Mouse (Mus musculus) spleen, adult 2 months (tissue): ENCODE data around the gene Grap2.

Experiments used
- CTCF ChIP-seq: fragments of 200-500 bp; IDR thresholded peaks from 2 replicates; pipeline ENCODE4 v1.5.1; 2011; ENCODE audit warnings: mild to moderate bottlenecking, inconsistent platforms; ENCODE audit not compliant: insufficient read depth, insufficient read length, insufficient replicate concordance; ENCODE audit errors: extremely low read depth
- POLR2A ChIP-seq: fragments of 200-500 bp; IDR thresholded peaks from 2 replicates; pipeline ENCODE4 v1.6.1; 2011; ENCODE audit warnings: low read depth, low read length, inconsistent platforms

- no peak for TF ChIP-seq CTCF
- no peak for TF ChIP-seq POLR2A
Observed at GRCm38 (mm10) chr15:80607970-80608369, 35.6 kb downstream of the Grap2 start.
